Mouse (Mus musculus) megakaryocyte, embryonic 14.5 days (primary cell): Measurements from ENCODE around the gene Ccdc185.

Experiments used
- FLI1 ChIP-seq: IDR thresholded peaks from 2 replicates; pipeline ENCODE4 v1.6.1; 2012; ENCODE audit warnings: low read length, inconsistent platforms, mixed read lengths
- GATA1 ChIP-seq: IDR thresholded peaks from 3 replicates; pipeline ENCODE4 v1.6.1; 2012; ENCODE audit warnings: mixed read lengths, low read length, inconsistent platforms, borderline replicate concordance

GRCm38 (mm10) chr1:182758783-182759182 is 9.8 kb upstream of the Ccdc185 start:
- TF ChIP-seq GATA1 = no peak
- no peak for TF ChIP-seq FLI1
